Mouse (Mus musculus) telencephalon, adult 2 months (tissue): Measurements from ENCODE around the gene Suds3.
A peak's percentile ranks its signal among the peaks of the same experiment; 100 is the strongest.

Source experiments
- DNase-seq: peaks from one replicate; pipeline ENCODE4 v3.0.0-alpha.2; 2011; ENCODE audit warnings: low read depth, low spot score

Suds3 gene

GRCm38 (mm10) chr5:117115836-117116366 lies at the start of gene Suds3:
Gene Suds3 (minus strand): TSS chr5:117116113.
- peak; percentile 69 for DNase-seq

DNA sequence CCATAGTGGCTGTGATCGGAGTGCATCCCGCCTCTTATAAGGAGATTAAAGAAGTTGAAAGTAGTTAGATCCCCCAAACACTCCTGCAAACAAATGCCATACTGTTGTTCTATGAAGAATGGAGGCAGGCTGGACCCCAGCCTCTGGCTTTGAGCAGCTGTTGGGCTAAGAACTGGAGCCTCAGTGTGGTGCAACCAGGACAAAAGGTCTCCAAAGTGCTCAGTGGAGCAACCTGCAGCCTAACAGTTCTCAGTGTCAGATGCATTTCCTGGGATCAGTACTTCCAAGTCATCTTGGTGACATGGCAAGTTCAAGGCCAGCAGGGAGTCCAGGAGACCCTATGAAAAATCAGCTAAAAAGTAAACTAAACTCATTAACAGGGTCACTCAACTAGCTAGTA lies 49.0 kb upstream of the Suds3 start:
- DNase-seq = no peak

- no peak for DNase-seq
These were observed 48.6 kb upstream of the Suds3 start for GRCm38 (mm10) chr5:117164516-117164915.

DNA sequence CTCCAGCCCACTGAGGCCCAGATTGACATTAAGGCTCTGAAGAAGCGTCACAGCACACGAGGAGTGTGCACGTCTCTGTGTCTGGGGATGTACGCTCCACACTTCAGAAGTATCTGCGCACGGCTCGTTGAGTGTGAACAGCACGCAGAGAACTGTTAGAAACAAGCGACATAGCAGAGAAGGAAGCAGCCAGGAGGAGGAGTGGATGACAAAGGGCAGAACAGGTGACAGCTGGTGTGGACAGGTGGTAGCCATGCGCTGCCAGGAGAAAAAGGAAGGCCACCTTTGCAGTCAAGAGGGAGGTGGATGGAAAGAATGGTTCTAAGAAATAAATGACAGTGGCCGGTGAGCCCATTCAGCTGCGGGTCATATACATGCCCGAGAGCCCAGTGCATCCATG lies 47.9 kb upstream of the Suds3 start:
- DNase-seq = no peak

GRCm38 (mm10) chr5:117160499-117160898 lies 44.6 kb upstream of the Suds3 start:
- no peak for DNase-seq

DNA sequence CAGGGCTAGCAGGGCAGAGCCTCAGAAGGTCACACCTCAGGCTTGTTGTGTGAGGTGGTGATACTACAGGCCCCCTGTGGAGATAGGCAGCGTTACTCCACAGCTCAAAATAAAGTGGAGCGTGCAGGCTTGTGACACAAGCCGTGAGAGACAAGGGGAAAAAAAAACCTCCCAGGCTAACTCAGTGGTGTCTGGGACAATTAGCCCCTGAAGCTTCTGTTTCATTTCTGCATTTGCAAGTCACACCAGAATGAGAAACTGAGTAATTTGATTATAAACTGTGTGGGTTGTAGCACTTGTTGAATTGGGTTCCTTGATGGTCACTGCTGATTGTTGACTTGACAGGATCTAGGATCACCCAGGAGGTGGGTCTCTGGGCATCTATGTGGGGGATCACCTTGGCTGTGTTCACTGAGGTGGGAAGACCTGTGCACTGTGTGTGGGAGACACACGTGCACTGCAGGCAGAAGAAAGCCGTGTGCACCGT lies 43.9 kb upstream of the Suds3 start:
- no peak for DNase-seq

- no peak for DNase-seq
These were observed 43.4 kb upstream of the Suds3 start for GRCm38 (mm10) chr5:117159326-117159725.

DNA sequence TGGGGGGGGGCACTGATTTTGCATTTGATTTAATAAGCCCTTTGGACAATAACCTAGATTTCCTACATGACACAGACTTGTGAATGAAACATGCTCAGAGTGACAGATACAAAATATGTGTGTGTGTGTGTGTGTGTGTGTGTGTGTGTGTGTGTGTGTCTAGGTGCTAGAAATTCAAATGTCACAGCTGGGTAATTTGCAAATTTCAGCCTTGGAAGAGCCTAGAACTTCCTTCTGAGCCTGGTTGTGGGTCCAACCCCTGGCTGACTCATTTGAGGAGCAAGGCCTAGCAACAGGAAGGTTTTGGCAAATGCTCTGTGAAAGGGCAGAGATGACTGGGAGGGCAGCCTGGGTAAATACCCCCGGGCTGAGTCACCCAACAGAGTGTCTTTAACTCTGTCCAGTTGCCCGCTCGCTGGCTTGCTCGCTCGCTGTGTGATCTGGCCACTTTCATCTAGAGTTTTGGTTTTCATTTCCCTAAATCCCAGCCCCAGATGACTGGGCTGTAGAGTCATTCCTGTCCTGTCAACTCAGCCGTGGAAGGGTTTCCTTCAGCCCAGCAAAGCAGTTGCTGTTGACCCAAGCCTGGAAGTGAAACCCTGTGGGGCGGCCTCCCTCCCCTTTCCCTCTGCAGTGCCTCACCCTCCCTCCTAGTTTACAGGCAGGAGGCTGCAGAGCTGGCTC lies 42.6 kb upstream of the Suds3 start:
- DNase-seq = no peak

GRCm38 (mm10) chr5:117153527-117154091 lies 37.7 kb upstream of the Suds3 start:
- no peak for DNase-seq

DNA sequence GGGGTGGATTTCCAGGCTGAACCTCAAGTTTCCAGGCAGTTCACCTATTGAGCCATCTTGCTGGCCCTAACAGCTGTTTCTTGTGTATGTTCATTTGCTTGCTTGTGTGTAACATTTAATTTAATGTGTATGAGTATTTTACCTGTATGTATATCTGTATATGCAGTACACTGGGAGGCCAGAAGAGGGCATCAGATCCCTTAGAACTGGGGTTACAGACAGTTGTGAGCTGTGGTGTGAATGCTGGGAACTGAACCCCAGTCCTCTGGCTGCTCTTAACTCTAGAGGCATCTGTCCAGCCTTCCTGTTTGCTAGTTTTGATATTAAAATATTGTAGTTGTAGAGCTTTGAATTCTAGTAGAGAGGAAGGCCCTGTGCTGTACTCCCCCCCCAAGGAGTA lies 37.0 kb upstream of the Suds3 start:
- DNase-seq = no peak

GRCm38 (mm10) chr5:117150068-117150467 lies 34.2 kb upstream of the Suds3 start:
- DNase-seq = no peak

GRCm38 (mm10) chr5:117149054-117149942 lies 33.4 kb upstream of the Suds3 start:
- no peak for DNase-seq

GRCm38 (mm10) chr5:117147187-117148095 lies 31.5 kb upstream of the Suds3 start:
- DNase-seq = peak; percentile 85

DNA sequence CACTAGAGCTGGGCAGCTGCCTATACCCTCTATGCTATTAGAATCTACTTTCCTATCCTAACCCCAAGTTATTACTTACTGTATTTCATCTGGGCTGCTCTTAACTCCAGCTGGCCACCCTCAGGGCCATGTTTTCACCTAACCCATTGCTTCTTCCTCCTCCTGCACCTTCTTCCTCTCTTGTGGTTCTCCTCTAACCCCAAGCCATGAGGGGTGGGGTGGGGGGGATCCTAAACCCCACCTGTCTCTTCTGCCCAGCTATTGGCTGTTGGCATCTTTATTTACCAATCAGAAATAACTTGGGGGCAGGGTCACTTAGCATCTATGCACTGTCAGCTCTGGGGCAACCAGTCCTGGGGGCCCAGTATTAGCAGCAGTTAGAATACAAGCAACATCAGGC lies 30.3 kb upstream of the Suds3 start:
- DNase-seq = no peak

DNA sequence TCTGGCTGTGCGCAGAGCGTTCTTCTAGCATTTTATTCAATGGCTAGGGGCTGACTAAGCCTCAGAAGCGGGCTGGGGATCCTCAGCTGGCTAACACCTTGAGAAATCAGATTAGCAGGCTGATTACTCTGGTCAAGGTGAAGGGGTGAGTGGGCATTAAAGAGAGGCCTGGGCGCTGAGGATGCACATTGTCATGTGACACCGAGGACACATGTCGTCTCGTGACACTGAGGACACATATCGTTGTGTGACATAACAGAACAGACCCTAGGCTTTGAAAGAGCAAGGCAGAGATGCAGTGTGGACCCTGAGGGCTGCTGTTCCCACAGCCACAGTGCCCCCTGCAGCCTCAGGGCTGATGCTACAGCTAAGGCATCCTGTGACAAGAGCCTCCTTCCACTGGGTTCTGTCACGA lies 27.8 kb upstream of the Suds3 start:
- DNase-seq = no peak

DNA sequence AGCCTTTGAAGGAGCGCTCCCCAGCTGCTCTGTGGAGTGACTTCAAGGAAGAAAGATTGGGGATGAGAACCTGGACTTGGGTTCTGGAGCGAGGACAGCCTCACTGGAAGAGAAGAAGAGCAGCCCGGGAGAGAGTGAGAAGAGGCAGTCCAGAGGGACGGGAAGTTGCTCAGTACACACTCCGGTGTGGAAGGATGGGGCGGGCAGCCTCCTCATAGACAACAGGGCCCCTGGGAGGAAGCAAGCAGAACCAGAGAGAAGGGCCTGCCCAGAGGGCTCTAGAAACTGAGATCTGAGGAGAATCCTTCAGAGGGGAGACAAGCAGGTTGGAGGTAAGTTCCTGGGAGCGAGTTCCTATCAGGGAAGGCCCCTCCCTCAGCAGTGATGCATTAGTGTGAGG lies 24.5 kb upstream of the Suds3 start:
- no peak for DNase-seq

DNA sequence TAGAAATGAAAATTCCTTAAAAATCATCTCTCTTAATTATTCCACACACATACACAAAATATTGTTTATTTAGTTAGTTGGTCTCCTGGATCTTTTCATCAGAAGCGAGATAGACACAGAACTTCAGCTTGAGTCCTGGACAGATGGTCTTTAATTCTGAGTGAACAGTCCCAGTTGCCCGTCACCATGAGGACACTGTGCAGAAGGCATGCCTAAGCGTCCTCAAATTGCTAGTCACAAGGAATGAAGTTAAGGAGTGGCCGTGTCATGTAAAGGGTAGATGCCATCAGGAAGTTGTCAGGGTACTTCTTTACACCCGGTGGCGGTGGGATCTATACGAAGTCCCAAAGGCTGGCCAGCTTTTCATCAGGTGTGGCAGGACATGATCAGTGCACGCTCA lies 23.9 kb upstream of the Suds3 start:
- DNase-seq = no peak

DNA sequence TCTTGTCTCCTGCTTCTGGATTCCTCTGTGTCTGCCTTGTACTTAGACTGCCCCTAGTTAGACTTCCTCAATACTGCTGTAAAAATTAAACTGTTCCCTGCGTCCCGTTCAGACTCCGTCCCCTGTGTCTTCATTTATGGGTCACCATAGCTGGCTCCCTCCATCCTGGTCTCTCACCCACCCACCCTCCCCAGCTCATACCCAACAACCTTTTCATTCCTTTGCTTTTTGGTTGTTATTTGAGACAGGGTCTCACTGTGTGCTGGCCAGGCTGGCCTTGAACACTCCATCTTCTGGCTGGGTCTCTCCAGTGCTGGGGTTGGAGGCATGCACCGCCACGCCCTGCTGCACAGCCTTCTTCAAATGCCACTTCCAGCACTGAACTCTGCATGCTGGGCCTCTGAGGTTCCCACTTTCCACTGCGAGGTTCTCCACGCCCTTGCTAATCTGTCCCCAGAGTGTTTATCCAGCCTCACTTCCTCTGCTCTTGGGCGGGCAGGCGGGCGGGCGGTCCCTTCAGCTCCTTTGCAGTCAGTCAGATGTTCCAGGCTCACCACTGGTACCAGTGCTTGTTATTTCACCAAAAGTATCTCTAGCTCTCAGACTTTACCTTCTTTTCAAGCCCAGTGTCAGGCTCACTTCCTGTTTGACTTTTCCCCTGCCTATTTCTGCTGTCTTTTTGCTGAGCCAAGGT lies 22.5 kb upstream of the Suds3 start:
- DNase-seq = no peak

- no peak for DNase-seq
These were observed 21.7 kb upstream of the Suds3 start for GRCm38 (mm10) chr5:117137594-117137993.

- DNase-seq = no peak
These were observed 21.1 kb upstream of the Suds3 start for GRCm38 (mm10) chr5:117137011-117137410.

DNA sequence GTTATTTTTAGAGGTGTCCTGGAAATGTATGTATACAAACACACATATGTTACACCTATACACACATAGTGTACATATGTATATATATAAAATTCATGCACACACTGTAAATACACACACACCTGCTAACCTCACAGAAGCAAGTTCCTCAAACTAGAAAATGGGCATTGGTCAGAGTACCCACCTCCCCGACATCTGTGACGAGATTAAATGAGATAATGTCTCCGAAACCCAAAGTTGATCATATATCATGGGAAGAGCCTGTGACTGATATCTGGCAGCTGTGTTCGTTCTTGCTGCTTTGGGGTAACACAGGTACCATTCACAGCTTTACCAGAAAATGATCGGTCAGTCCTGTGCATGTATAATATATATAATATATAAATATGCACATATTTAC lies 20.7 kb upstream of the Suds3 start:
- no peak for DNase-seq
